Mouse (Mus musculus) ovary, adult 18-20 months (tissue): ENCODE data around the gene Tab1.

Experiments
- DNase-seq: peaks from one replicate; pipeline ENCODE4 v3.0.0; 2022; ENCODE audit warnings: low spot score, mixed read lengths

Gene Tab1

DNA sequence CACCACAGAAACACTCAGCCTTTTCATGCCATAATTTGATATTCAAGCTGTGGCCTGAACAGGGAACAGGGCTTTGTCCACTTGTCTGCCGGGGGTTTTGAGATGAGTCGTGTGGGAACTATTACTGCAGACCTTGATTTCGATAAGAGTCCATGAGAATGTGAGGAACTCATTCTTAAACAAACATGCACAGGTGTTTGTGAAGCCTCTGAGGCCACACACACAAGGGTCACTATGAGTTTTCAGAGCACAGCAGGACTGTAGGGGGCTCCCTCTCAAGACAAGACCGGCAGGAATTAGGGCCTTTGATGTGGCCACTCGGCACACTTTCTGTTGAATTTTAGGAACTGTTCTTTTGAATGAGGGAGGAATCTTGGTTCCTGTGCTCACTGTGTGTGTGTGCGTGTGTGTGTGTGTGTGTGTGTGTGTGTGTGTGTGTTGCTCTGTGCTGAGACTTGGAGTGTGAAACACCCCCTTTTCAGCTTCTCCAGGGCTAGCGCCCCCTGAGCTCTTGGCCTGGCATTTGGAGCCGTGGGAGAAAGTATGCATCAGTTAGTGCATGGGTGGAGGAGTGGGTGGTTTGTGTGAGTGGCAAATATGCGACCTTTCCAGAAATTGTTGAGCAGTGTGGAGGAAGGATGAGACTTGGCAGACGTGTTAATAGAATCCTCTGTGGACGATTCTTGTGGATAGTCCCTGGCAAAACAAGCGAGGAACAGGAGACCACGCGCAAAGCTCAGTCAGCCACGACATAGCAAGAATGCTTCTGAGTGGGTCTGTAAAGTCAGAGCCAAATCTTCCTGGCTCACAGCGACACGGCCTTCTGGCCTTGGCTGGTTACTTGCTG, 5.2 kb downstream of the Tab1 start:
- no peak for DNase-seq

DNA sequence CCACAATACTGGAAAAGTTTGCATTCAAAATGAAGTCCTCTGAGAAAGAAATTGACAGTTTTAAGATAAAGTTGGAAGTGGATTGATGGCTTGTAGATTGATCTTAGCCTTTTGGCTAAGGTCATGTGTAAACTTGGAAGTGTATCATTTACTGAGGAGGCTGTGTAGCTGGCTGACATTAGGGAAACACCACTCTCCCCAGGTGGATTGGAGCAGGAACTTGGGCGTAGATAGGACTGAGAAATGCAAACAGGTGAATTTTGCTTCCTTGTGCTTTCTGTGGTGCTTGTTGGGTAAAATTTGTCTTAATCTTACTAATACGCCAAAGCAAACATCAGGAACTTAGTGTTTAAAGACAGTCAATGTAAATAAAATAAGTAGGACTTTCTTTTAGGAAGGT, 7.4 kb downstream of the Tab1 start:
- DNase-seq: no peak

DNA sequence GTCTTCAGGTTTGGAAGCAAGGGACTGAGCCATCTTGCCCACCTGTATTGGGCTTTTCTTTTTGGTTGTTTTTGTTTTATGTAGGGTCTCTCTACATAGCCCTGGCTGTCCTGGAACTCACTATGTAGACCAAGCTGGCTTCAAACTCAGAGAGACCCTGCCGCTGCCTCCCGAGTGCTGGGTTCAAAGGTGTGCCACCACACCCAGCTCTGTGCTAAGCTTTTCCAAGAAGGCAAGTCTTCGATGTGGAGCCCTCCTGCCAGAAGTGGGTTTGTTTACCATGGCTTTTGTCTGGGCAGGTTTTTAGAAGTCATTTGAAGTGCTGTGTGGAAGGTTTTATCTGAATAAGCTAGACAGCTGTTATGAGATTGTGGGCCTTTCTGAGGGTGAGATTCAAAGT, 8.0 kb downstream of the Tab1 start:
- DNase-seq: no peak

DNA sequence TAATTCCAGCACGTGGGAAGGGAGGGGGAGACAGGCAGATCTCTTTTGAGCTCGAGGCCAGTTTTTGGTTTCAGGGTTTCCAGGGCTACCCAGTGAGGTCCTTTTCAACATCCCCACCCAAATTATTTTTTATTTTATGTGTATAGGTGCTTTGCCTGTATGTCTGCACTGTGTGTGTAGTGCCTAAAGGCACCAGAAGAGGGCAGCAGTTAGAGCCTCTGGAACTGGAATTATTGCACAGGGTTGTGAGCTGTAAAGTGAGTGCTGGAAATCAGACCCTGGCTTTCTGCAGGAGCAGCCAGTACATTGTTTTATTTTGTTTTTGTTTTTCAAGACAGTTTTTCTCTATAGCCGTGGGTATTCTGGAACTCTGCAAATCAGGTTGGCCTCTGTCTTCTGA, 9.2 kb downstream of the Tab1 start:
- DNase-seq: no peak

DNA sequence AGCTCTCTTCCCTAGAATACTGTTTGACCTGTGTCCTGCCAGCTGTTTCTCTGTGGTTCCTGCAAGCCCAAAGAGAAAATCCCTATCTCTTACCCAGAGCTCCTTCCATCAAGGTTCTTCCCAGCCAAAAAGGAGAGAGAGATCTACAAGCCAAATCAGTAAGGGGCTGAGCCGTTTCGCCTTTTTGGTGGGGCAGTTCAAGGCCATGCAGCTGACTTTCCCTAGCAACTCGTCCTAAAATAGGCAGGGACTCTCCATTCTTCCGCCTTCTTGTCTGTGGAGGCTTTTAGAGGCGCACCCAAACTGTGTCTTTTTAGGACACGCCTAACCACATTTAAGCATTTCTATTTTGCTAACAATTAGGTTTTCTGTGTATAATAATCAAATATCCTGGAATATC, 10.8 kb downstream of the Tab1 start:
- DNase-seq: peak; percentile 47

DNA sequence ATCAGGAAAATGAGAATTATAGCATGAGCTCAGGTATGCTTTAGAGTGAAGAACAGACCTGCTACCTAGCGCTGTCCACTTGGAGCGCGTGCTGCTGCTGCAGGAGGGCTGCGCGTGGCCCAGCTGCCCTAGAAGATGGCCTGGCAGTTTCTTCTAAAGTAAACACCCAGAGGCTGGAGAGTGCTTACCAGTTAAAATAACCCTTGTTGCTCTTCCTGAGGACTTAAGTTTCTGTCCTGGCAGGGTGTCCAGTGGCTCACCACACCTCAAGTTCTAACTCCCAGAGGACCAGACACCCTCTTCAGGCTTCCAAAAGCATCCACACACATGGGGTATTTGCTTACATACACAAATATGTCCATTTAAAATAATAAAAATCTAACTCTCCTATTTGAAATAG, 12.5 kb downstream of the Tab1 start:
- DNase-seq: no peak

DNA sequence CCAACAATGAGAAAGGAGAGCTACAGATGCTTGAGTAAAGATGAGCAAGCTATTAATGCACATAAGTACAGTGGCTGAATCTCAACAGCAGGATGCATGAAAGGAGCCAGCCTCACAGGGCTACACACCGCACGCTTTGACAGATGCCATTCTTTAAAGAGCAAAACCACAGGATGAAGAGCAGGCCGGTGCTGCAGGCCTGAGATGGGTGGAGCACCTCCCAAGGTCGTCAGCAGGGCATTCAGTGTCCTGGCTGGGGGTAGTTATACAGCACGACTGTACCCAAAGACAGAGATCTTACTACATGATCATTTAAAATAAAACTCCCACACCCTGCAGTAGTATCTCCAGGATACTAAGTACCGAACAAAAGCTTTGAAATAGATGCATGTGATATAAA, 13.2 kb downstream of the Tab1 start:
- DNase-seq: no peak

DNA sequence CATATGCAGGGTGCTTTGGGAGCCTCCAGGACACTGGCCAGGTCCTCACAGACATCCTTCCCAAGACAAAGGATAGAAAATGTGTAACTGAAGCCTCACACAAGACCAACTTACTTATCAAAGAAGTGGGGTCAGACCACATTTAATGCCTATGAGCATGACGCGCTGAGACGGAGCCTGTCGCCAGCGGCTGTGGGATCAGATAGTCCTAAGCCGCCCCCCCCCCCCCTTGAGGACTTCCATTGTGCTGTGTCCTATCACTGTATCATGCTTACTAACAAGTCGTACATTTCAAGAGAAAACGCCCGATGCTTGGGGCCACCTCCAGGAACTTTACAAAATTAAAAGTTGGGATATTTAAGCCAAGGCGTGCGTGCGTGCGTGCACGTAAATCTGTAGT, 14.2 kb downstream of the Tab1 start:
- DNase-seq: no peak

DNA sequence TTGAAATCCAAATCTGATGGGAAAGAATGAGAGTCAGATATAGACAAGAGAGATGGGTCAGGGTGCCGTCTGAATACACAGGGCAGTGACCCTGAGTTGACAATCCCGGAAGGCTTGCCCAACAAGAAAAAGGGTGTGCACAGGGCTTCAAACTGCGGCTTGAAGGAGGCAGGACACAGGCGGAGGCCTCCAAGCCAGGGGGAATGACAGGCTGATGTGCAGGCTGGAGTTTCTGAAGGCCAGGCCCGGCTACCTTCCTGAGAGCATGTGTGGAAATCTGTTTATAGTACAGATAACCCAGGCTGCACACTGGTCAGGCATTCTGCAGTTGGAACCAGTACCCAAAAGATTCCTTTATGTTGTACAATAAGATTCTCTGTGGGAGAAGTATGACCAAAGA, 14.6 kb downstream of the Tab1 start:
- no peak for DNase-seq

DNA sequence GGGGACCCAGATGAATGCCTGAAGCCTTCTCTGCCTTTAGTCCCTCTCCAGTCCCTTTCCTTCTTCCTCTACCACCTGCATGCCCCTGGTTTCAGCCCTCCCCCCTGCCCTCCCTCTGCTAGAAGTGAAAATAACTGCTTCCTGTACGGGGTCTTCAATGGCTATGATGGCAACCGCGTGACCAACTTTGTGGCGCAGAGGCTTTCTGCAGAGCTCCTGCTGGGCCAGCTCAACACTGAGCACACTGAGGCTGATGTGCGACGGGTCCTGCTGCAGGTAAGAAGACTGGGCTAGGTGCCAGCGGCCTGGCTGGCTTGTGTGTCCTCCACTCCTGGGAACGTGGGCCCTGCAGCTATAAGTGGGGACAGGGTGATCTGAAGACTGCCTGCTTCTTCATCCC, 15.6 kb downstream of the Tab1 start:
- DNase-seq: no peak

DNA sequence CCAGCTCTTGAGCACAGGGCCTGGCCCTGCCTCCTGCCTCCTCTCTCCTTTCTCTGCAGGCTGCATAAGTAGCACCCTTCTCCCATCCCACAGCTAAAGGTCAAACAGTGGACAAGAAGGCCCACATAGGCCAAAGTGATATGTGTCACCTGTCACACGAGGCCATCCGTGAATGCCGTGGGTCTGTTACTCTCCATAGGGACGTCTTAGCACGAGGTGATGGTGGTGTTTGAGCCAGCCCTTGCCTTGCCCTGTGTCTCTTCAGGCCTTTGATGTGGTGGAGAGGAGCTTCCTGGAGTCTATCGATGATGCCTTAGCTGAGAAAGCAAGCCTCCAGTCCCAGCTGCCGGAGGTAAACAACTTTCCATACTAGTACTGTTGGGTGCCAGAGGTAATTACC, 16.6 kb downstream of the Tab1 start:
- no peak for DNase-seq

DNA sequence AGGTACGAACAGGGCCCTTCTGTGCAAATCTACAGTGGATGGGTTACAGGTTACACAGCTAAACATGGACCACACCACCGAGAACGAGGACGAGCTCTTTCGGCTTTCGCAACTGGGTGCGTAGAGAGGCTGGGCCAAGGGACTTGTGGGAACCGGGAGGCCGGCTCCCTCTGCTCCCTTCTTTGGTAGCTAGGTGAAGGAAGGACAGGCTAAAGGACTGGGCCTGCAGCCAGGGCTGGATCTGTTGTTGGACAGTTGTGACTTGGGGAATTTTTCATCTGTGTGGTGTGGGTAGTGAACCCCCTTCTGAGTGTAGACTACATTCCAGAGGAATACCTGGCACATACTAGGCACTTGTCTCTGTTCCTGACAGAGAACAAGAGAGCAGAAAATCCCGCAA, 19.7 kb downstream of the Tab1 start:
- no peak for DNase-seq

DNA sequence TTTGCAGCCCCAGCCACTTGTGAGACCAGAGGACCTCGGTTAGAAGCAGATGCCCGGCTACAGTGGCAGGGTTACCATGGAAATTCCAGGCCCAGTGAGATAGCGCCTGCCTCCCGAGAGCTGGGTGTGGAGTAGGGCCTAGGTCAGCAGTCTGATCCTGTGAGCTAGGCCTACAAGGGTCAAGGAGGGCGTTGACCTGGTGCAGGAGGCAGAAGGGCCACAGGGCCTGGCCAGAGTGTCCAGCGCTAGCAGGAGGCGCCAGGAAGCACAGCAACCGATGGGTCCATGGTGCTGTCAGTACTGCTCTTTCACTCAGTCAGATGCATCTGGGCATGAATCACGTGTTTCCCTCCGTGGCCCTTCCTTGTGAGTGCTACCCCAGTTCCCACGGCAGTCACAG, 20.8 kb downstream of the Tab1 start:
- no peak for DNase-seq

DNA sequence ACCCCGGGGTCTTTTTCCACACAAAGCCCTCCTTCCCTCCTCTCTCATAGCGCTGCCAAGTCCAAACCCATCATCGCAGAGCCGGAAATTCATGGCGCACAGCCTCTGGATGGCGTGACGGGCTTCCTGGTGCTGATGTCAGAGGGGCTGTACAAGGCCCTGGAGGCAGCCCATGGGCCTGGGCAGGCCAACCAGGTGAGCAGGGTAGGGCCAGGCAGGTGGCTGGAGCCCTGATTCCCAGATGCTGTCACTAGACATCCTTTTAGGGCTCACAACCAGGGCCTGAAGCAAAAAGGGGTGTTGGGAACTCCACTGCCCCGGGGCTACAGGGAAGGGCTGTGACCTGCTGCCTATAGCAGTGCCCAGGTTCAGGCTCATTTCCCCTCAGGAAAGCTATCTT, 22.8 kb downstream of the Tab1 start:
- DNase-seq: no peak

DNA sequence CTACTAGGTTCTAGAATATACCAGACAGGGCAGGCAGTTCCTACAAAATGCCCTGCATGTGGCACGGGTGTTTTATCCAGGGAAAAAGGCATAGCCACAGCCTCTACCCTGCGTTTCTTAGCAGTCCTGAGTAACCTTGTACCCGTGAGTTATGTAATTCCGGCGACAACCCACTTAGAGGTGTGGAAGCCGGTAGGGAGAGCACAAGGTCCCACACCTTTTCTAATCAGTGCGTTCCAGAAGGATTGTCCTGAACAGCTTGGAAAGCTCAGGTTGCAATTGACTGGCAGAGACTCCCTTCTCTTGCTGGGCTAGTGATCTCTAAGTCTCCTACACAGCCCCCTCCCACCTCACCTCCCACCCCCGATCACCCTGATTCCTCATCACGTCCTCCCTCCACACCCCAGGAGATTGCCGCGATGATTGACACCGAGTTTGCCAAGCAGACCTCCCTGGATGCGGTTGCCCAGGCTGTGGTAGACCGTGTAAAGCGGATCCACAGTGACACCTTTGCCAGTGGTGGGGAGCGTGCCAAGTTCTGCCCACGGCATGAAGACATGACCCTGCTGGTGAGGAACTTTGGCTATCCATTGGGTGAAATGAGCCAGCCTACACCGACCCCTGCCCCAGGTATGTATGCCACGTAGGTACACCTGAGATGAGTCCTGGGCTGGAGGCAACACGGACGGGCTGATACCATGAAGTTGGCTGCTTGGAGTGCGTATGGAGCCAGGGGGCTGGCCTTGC, 24.4 kb downstream of the Tab1 start:
- DNase-seq: no peak

DNA sequence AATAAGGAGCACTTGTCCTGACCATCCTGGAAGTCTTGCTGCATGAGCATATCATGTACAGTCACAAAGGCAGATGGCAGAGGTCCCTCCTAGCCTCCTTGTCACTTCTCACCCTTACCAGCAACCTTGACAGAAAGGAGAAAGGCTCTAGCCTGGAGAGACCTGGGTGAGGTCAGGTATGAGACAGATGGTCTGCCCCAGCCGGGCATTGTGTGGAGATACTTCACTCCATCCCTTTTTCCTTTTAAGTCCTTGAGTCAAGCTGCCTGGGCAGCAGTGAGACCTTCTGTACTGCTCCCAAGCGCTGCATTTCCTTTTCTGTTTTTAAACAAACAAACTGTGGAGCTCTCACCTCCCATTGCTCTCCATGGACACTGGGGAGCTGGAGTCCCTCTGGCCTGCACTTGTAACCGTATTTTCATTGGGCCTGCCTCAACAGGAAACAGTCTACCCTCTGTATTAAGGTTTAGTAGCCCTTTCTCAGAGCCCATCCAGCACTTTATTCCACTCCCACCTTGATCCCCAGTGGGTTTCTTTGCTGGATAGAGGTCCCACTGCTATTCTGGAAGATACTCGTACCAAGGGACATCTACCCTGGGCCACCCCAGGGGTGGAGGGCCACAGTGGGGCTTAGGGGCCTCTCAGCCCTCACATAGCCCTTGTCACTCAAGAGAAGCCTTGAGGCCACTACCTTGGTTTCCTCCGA, 25.2 kb downstream of the Tab1 start:
- DNase-seq: no peak

DNA sequence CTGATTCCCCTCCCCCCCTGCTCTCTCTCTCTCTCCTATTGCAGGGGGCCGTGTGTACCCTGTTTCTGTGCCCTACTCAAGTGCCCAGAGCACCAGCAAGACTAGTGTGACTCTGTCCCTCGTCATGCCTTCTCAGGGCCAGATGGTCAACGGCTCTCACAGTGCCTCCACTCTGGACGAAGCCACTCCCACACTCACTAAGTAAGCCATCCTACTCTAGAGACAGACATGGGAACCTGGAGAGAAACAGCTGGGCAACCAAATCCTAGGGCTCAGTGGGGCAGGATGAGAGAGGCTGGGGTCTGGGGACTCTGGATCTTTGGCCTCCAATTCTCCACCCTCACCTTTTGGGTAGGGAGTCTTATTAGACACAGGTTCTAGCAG, 25.8 kb downstream of the Tab1 start:
- DNase-seq: no peak

DNA sequence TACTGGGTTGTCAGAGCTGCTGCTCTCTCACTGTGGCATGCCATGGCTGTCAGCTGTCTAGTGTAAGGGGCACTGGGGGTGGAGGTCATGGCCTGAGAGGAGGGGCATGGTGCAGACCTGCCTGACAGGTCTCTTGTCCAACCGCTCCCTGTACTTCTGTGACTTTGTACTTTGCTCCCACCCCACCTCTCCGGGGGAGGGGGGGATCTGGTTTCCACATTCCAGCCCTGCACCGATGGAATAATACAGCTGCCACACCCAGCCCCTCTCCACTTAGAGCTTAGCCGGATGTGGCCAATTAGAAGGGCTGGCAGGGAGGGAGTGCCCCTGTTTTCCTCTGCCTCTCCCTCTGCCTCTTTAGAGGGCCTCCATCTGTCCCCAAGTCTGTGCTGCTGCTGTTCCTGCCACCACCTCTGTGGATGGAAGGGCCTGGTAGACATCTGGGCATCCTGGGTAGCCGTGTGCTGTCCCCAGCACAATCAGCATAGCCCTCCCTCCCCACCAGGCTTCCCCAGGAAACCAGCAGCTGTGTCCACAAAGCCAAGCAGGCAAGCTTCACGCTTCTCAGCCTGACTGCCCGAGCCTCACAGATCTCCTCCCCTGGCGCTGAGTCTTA, 26.5 kb downstream of the Tab1 start:
- no peak for DNase-seq

DNA sequence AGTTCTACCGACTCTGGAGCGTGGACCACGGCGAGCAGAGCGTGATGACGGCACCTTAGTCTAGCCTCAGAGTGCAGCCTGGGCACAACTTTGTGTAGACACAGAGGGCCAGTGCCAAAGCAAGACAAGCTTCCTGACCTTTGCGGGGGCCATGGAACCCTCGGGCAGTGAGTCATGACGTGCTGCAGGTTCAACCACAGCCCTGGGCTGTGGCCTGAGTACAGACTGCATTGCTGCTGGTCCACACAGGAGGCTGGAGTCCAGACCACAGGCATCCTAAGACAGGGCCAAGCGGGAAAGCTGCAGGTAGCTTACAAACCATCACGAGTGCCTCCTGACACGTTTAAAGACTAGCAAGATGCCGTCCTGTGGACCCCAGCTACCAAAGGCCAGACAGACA, 27.3 kb downstream of the Tab1 start:
- no peak for DNase-seq

DNA sequence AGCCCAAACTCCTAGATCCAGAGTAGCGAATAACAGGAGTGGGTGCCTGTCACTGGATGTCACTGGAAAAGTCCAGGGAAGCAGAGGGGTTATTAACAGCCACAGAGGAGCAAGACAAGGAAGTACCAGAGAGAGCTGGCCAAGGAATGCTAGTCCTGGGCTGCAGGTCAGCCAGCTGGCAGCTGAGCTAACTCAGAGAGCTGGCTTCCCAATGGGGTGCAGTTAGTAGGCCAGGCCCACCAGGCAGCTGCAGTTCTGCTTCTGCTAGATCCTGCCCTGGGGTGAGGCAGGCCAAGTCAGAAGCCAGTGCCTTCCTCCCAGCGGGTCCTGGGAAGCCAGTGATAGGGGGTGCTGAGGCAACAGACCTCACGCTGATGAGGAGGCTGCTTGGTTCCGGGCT, 27.8 kb downstream of the Tab1 start:
- DNase-seq: no peak

DNA sequence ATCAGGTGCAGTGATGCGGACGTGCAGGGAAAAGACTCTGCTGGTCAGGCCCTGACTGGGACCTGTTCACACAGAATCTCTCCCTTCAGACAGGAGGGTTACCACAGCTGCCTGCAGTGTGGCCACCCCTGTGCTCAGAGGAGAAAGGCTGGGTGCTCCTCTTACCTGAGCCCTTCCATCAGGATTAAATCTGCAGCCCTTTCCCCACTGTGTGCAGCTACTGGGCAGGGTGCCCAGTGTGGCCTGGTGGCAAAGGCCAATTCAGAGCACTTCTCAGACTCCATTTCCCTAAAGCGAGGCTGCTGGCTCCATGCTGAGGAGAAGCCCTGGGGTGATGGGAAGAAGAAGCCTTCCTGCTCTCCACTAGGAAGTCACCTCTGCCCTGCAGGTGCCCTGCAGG, 28.3 kb downstream of the Tab1 start:
- DNase-seq: no peak

DNA sequence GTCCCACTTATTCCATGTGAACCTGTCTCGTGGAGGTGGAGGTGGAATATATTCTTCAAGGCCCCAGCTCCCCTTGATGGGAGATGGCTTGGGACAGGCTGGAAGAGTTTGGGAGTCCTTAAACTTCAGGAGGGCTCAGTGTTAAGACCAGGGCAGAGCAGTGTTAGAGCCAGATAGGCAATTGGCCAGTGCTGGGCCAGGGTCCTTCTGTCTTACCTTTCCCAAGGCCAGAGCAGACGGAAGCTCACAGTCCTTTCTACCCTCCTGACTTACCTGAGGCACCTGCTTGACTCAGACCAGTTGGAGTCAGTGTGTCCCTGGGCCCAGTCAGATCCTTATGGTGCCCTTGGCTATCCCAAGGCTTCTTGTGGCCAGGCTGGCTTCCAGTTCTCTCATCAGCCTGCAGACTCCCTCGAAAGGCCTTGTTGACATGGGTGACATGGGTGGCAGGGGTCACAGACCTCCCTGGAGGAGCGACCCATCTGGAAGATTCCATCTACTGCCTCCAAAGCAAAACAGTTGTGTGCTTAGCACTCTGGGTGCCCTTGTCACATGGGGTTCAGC, 29.6 kb downstream of the Tab1 start:
- no peak for DNase-seq
